Mouse (Mus musculus) testis, postnatal 10 days (tissue): ENCODE measurements around the gene Tspan4.

ENCODE experiments used
- DNase-seq: peaks from one replicate; pipeline ENCODE4 v3.0.0; 2021; ENCODE audit warnings: low spot score

Tspan4 gene

GRCm38 (mm10) chr7:141461521-141462332 is 13.3 kb upstream of the Tspan4 start:
- peak; percentile 64 for DNase-seq

DNA sequence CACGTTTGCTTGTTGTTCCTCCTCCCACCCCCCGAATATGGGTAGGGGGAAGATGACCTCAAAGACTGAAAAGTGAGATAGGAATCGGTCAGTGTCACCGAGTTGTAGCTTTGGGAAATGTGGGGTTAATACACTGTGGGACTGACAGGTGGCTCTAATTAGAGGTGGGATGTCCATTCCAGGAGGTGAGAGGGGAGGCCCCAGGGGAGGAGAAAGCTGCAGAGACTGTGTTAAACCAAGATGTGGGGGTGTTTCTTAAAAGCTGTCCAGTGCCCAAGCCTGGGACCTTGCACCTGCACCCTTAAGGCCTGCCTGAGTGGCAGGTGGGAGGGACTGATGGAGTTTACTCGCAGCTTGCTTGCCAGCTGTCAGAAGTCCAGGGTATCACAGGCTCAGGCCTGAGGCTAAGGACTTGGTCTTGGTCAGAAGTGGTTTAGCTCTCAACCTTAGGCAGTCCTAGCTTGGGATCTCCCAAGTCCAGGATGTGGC is 12.7 kb upstream of the Tspan4 start:
- DNase-seq = no peak

GRCm38 (mm10) chr7:141463824-141464602 is 11.0 kb upstream of the Tspan4 start:
- no peak for DNase-seq

DNA sequence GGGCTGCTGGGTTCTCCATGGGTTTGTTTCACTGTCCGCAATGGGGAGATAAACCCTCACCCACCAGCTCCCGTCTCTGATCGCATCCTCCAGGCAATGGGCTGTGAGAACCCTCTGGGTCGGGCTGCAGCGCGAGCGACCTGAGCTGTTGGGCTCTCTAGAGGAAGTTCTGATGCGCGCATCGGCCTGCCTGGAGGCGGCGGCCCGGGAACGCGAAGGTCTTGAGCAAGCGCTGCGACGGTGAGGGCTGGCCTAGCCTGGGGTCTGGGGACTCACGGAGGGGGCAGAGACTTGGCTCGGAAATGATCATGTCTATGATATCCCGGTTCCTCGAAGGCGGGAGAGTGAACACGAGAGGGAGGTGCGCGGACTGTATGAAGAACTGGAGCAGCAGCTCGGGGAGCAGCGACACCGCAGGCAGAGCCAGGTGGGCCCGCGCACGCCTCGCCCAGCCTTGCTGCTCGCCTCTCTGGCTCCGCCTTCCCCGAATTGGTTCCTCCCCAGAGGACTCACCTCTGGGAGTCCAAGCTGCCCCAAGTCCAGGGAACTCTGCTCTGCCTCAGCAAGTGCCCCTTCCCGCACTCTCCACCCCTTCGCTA is 10.3 kb upstream of the Tspan4 start:
- DNase-seq = no peak

DNA sequence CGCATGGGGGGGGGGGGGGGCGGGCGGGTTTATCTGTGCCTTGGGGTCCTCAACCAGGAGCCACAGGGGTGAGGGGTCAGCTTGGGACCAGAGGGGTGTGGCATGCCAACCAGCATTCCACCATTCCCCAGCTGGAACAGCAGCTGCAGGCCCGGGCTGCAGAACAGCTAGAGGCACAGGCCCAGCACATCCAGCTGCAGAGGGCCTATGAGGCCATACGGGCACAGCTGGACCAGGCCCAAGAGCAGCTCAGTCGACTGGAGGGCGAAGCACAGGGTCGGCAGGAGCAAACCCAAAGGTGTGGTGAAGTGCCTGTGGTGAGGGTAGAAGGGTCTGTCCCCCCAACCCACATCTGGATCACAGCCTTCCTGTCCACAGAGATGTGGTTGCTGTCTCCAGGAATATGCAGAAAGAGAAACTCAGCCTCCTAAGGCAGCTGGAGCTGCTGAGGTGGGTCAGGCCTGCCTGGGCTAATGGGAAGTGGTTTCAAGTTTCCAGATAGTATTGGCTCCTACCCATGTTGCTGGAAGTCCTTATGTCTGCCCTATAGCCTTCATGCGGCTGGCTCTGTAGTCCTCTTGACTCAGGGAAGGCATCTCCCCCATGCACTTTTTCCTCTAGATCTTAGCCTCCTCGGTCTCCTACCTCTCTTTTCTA is 9.5 kb upstream of the Tspan4 start:
- DNase-seq = peak; percentile 67

DNA sequence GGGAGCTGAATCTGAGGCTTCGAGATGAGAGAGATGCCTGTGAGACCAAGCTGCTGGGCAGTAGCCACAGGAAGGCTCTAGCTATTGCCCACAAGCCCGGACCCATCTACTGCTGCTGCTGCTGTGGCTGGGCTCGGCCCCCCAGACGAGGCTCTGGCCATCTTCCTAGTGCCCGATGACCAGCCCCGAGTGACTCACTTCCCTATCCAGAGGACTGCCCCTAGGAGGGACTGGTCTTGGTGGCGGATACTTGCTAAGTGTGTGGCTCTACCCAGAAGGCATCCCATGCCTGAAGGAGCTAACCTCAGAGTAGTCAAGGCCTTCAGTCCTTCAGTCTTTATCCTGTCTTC is 9.0 kb upstream of the Tspan4 start:
- DNase-seq = no peak

GRCm38 (mm10) chr7:141466607-141467148 is 8.4 kb upstream of the Tspan4 start:
- no peak for DNase-seq

- DNase-seq = peak; percentile 95
Measured at GRCm38 (mm10) chr7:141467230-141468030, 7.6 kb upstream of the Tspan4 start, which contains the start of gene Cd151. Gene Cd151, plus strand, starts transcription at chr7:141467392.

DNA sequence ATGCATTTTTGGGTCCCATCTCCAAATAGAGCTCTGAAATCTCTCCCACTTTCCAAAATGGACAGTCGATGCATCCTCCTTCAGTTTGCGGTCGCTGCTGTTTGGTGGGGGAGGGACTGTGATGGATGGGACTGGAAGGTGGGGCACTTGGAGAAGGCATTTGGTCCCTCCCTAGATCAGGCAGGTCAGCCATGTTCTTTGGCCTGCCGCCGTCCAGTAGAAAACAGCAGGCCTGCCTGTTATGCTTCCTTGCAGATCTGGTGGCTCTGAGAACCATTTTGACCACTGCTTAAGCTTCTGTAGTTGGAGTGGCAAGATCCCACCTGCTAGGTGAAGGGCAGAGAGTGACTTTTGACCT is 6.9 kb upstream of the Tspan4 start:
- DNase-seq = peak; percentile 66

DNA sequence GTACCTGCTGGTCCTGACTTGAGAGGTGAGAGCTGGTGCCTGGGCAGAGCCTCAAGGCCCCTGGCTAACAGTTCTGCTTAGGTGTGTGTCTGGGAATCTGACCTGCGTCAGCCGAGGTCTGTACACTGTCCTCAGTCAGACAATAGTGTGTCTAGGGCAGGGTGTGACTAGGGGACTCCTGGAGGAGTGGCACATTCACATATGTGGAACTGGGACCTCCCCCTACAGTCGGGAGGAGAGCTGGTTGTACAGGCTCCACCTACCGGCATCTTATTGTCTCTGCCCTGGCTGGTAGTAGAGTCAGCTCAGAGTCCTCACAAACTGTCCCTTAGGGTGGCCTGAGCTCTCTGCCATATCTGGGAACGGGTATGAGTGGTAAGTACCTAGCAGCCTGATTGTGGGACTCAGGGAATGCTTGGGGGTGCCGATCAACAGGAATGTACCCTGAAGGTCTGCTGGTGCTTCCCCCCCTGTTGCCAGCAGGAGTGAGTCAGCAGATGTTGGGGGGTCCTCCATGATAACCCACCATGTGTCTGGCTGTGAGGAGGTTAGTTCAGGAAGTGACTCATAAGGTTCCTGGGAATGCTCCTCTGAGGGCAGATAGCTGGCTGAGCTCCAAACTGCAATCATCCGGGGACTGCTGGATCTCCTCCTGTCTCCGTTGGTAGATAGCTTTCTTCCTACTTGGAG is 6.4 kb upstream of the Tspan4 start:
- DNase-seq = peak; percentile 74

DNA sequence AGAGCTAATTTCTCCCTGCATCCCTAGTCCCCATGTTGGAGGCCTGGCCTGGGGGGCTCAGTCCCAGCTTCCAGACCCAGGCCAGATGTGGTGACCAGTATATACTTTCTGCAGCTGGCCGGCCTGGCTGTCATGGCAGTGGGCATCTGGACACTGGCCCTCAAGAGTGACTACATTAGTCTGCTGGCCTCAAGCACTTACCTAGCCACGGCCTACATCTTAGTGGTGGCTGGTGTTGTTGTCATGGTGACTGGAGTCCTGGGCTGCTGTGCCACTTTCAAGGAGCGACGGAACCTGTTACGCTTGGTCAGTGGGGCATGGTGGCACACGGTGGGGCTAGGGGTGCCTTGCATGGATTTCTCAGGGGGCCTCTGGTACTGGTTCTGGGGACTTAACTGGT is 5.7 kb upstream of the Tspan4 start:
- DNase-seq = no peak

DNA sequence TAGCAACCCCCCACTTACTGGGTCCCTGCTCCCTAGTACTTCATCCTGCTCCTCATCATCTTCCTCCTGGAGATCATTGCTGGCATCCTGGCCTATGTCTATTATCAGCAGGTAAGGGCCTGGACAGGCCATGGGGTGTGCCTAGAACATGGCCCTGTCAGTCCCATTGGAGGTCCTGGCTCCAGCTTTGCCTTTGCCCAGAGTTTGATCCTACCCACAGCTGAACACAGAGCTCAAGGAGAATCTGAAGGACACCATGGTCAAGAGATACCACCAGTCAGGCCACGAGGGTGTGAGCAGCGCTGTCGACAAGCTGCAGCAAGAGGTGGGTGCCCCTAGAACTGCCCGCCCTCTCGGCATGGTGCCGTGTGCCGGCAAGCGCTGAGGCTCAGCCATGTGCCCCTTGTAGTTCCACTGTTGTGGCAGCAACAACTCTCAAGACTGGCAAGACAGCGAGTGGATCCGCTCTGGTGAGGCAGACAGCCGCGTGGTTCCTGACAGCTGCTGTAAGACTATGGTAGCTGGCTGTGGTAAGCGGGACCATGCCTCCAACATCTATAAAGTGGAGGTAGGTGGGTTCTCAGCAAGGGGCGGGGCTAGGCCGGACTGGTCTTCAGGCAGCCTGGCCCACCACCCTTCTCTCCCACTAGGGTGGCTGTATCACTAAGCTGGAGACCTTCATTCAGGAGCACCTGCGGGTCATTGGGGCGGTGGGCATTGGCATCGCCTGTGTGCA is 5.0 kb upstream of the Tspan4 start:
- no peak for DNase-seq

DNA sequence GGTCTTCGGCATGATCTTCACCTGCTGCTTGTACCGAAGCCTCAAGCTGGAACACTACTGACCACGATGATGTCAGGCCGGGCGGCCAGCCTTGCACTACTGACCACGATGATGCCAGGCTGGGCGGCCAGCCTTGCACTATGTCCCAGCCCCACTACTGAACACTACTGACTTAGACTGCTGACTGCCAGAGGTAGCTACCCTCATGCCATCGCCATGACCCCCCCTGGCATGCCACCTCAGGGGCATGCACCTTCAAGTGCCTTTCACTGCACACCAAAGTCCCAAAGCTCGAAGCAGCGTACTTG is 4.4 kb upstream of the Tspan4 start:
- no peak for DNase-seq

- DNase-seq = no peak
Measured at GRCm38 (mm10) chr7:141471236-141471635, 3.8 kb upstream of the Tspan4 start.

GRCm38 (mm10) chr7:141472226-141472625 is 2.8 kb upstream of the Tspan4 start:
- DNase-seq = no peak

DNA sequence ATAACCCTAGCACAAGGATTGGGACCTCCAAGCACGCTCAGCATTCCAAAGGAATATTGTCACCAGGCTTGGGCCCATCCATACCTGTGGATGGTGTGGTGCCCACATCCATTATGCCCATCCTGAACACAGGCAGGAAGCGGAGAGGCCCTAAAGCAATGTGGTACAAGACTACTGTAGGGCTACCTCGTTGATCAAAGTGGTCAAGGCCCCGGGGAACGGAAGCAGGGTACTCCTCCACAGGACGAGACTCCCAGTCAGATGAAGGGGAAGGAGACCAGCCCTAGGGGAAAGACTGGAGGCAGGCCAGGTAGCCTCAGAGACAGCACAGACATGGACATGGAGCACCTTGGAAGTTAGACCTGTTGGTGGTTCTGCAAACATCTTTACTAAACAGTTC is 2.3 kb upstream of the Tspan4 start:
- DNase-seq = no peak

GRCm38 (mm10) chr7:141474160-141474559 is 880 bp upstream of the Tspan4 start:
- DNase-seq = no peak

- DNase-seq = no peak
Measured at GRCm38 (mm10) chr7:141475805-141476158, 742 bp downstream of the Tspan4 start.

DNA sequence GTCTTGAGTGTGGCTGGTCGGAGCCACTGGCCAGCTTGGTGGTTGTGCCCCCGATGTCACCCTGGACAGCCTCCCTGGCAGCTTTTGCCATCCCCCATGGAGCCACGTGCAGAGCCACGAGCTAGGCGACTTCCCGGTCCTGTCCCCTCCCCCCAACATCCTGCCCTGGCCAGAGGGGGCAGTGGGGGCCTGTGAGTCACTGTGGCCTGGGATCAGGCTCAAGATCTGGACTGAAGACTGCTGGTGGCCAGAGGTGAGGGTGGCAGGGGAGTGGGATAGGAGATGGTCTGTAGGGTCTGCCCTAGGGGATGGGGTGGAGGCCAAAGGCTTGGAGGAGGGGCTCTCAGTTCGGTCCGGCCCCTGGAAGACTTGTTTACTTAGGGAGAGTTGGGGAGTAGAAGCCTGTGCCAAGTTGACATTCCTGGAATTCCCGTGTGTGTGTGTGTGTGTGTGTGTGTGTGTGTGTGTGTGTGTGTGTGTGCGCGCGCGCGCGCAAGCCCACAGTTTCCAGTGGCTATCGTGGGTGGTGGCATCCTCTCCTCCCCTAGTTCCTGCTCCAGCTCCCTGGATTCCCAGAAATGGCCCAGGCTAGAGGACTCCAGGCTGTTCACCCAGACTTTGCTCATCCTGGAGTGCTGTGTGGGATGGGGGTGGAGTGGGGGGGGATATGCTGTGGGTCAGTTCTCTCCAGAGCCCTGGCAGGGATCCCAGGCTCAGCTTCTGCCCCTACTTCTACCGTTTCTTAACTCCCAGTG is 1.4 kb downstream of the Tspan4 start:
- peak; percentile 89 for DNase-seq

DNA sequence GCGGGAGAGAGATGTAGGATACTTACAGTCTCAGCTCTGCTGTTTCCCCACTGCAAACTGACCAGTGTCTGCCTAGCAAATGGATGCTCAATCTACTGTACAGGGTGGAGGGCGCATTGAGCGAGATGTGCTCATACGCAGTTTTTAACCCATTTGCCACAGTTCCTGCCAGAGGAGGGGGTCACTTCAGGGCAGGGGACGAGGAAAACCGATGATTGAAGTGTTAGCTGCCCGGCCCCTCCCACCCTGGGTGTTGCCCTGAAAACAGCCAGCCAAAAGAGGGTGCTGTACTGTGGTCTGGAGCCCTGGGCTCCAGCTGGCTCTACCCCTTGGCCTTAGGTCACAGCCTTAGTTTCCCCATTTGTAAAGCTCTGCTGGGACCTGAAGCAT is 1.9 kb downstream of the Tspan4 start:
- DNase-seq = no peak
